Mouse (Mus musculus) layer of hippocampus, postnatal 25 days (tissue): ENCODE results near the gene Rtbdn. TPM values are rescaled to one million over a fixed set of nuclear protein-coding genes. Genes with fewer than 3 reads are reported as not detected.

Experiments used
- DNase-seq, 2 experiments: peaks; one replicate each; pipeline ENCODE4 v3.0.0; 2022; ENCODE audit warnings: mixed read lengths in 2 of 2, low spot score in 1 of 2; ENCODE audit errors: extremely low spot score in 1 of 2
- total RNA-seq, 2 experiments: library from RNA; stranded (reverse); gene quantifications; 2 replicates each; pipeline ENCODE4 v1.2.3; 2021

Gene Rtbdn
- total RNA-seq, 2 experiments from 2014 or later = 0.47 to 1.3 TPM

DNA sequence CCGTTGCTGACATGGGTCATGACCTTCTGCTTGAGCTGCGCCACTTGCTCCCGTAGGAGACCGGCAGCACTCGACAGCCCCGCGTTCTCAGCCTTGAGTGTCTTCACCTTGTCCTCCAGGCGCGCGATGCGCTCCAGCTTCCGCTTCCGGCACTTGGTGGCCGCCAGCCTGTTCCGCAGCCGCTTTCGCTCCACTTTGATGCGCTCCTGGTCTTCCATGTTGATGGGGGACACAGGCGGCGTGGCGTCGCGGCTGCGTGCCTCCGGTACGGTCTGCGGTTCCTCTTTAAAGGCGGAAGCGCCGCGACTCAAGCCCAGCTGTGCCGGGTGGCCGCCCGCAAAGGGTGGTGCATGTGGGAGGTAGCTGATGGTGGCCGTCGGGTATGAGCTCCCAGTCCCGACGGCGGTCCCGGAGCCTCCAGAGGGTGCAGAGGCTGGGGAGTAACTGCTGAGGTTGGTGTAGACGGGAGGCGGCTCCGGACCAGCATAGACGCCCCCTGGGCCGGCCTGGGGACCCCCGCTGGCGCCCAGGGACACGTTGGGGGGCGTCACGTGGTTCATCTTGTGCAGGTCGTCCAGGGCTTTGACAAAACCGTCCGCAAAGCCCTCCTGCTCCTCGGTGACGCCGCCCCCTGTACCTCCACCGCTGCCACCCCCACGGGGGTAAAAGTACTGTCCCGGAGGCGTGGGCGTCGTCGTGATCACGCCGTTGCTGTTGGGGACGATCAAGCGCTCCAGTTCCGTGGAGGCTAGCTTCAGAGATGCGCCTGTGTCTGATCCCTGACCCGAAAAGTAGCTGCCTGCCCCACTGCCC lies 30.9 kb downstream of the Rtbdn start:
- peak; percentile 48 to 56 for DNase-seq

DNA sequence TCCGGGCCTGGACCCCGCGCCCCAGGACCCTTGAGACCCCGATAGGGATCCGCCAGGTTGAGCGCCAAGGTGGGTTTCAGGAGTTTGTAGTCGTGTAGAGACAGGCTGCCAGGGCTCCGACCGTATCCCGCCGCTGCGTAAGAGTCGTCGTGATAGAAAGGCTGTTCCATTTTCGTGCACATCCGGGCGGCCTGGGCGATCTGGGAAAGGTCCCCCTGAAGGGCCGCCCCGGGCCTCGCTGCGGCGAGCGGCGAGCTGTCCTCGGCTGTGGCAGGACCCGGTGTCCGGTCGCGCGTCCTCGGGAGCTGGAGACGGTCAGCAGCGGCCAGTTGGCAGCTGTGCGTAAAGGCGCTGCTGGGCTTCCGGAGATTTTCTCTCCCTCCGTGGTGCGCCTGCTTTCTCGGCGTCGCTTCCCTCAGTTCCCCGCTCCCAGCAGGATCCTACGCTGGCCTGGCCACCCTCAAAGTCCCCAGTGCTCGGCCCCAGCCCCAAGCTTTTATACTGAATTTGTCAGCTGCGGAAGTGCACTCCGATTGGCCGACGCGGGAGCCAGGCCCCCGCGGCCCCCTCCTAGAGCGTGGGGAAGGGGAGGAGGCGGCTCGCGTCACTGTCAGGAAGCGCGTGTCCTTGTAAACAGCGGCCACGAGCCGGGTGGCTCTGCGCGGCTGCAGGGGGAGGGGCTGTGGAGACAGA lies 31.6 kb downstream of the Rtbdn start, which contains the start of gene Junb:
TSS of gene Junb (minus strand) at position 471 of the 693 bp plus-strand sequence.
- DNase-seq = peak; percentile 88

DNA sequence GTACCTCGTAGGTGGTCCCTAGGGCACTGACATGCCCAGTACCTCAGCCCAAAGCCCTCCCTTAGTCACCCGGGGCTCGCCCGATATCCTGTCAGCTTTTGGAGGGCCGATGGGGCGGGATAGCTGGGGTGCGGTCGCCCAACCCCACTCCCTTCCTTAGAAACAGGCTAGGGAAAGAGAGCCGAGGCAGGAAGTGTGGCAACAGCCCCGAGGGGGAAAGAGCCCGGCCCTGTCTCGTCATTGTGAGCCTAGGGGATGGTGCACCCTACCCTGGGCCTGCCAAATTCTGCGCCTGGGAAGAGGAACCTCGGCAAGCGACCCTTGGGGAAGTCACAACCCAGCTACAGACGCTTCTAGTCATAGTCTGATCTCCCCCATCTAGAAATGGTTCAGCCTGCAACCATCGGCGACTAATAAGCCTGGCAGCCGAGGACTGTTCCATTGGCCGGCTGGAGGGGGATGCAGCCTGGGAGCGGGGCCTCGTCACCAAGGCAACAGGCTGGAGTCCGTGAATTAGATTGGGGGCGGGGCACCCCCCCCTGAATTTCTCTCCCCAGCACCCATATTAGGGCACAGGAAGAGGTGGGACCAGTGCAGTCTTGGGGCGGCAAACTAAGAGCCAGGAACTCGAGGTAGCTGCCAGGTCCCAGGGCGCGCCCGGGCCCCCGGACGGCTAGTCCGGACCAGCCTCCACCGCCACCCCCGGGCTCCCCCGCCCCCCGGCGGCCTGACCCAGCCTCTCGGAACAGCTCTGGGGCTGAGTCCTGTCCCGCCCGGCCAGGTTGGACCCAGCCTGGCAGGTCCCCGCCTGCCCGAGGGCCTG lies 33.0 kb downstream of the Rtbdn start:
- DNase-seq = peak; percentile 83 to 85

DNA sequence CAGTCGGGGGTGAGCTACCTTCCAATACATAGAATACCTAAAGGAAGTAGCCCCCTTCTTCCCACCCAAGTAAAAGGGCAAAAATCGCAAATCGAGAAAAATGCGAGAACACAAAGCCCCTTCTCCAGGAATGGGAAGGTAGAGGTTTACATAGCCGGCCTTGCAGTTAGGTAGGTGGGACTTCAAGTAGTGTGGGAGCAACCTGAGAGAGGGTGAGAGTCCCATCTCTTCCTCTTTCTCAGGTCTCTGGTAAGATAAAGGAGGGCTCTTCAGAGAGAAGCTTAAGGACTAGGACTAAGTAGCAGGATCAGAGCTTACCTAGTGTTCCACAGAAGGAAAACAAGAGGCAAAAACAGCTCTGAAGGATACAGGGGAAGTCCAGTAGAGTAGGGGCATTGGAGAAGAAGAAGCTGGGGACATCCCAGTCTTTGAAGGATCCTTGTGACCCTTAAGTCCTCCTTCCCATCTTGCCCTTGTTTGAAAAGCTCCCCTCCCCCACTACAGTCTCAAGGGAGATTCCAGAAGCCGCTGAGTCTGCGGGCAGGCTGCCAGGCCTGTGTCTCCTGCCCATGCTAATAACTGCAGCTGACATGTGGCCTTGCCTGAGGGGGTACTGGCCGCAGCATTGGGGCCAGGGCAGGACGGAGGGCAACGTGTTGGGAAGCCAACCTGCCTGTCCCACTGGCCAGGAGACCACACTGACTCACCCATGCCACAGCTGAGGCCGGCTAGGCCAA lies 34.0 kb downstream of the Rtbdn start:
- no peak for DNase-seq

DNA sequence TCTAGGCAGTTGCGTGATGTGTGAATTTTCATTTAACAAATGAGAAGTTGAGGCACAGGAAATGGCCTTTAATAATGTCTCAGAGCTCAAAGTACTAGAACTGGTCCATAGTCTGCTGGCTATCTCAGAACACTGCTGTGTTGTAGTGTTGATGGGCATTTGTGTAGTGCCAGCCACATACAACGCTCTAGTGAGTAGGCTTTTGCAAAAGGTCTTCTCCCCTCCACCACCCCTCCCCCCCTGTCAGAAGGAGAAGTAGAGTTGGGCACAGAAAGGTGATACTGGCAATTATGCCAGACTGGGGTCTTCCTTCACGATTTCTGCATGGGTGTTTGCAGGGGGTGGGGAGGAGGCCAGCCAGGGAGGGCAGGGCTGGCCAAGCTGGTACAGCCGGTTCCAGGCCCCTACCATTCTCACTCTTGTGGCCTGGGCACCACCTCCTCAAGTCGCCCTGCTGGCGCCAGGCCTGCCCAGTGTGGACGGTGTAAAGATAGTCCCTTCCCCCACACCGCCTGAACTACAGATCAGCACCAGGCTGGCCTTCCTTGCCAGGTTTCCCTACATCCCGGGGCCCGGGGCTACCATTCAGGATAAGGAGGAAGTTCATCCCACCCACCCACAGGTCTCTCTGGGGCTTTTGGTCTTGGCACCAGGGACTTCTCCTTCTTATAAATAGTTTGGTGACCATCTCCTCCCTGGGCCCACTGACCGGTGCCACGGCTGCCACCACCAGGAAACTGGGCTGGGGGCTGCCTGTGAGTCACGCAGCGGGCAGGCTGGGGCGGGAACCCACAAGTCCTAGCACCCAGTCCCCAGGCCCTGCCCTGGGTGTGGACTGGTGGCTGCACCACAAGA lies 35.1 kb downstream of the Rtbdn start:
- DNase-seq = no peak

DNA sequence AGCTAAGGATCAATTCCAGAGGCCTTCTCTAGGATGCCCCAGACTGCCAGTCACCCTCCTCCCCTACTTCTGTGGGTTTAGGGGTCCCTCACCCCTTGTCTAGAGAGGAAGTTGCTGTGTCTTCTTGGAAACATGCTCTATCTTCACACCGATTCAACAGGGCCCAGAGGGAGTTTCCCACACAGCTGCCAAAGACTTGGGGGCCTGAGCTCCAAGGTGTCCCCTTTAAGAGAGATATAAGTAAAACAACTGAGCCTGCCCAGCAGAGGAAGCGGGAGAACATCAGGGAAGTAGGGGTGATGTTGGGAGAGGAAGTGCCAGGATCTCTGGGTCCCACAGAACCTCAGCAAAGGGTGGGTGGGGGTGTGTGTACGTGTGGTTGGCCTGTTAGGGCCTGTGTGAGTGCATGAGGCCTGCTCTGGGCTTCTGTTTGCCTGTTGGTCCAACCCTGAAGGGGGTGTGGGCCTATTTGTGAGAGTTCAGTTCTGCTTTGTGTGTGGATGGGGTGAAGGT lies 35.8 kb downstream of the Rtbdn start:
- DNase-seq = no peak

DNA sequence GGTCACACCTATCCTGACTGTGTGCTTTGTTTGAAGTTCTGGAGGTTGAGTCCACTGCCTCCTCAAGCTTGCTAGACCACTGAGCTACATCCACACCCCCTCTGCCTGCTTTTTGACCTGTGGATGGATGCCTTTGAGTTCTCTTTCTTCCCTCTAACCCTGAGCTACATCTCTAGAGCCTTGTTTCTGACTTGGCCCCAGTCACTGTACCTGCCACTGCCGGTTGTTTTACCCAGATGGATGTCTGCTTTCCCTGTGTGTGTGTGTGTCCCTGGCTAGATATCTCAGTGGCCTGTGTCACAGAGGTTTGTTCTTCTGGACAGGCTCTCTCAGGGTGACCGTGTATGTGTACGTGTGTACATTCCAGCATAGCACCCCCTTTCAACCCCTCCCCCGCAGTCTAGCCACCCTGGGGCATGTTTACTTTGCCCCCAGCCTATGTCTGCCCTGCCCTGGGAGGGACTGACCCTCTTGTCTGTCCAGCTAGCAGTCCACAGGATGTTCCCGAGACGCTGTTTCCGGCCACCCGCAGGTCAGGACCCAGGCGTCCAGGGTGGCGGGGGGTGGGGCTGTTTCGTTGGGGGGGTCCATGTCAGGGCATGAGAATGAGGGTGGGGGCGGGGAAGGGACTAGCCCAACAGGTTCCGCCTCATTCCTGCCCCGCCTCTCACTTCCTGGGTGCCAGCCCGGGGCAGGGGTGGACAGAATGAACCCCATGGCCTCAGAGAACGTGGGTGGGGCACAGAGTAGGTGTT lies 37.7 kb downstream of the Rtbdn start:
- no peak for DNase-seq

DNA sequence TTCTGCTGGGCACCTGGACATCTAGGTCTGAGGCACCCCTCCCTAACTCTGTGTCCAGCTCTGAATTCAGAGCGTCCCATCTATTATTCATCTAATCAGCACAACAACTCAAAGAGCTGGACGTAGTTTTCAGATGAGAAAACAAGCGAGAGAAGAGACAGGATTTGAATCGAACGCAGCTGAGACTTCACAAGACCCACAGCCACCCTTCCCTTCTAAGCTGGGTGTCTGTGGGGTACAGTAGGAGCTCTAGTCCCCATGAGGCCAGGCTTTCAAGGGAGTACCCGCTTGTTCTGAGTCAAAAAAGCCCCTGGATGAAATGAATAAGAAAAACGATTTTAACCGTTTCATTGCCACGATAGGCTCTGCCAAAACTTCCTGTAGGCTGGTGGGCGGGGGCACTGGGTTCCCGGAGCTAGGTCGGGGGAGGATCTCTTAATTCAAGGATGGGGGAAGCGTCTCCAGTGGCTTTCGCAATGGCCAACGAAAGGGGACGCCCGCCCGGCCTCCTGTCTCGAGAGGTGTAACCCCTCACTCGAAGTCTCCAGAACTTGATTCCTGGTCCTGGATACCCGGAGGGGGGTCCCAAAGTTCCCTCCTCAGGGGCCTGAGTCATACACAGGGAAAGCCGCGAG lies 38.4 kb downstream of the Rtbdn start:
- no peak for DNase-seq

DNA sequence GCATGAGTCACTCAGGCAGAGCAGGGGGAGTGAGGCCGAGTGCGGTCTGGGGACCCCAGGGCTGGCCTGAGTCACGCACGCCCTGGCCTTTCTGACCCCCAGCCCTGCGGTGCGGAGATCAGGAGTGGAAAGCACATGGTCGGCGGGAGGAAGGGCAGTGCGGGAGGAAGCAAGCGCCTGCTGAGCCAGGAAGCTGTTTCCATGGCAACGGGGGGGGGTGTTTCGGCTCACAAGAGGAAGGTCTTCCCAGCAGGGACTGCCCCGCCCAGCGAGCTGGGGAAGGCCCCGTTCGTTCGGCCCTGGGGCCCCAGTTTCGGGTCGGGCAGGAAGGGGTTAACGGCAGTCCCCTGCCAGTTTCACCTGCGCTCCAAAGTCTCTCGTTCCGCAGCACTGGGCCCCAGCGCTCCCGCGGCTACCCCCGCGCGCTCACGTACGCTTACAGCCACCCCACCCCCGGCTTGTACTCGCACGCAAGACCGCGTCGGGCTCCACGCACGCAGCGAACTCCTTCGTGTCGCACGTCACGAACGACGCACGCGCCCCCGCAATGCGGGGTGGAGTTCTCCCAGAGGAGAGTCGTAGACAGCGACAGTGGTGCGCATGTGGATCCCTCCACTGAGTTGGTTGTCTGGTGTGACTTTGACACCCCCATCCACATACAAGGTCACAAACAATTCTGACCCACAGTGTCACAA lies 39.0 kb downstream of the Rtbdn start:
- DNase-seq = peak; percentile 76 to 91

DNA sequence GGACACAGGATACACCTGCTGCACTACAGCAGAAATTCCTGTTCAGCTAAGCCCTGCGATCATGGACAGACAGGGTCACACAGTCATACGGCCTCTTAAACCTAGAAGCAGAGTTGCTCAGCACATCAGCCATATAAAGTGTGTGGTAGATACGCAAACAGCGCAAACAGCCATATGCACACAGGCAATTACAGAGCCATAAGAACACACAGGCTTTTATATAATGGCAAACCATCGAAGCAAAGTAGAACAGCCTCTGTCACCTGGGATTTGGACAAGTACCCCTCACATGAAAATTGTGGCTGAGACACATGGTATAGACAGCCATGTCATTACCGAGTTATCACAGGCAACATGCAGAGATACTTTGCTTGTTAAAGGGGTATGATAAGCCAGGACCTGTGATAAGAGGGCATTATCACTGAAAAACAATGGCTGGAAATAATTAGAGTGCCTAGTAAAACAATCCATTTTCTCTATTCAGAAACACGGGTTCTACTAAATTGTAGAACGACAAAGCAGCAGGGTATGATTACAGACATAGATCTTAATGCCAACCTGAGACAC lies 39.7 kb downstream of the Rtbdn start:
- no peak for DNase-seq

DNA sequence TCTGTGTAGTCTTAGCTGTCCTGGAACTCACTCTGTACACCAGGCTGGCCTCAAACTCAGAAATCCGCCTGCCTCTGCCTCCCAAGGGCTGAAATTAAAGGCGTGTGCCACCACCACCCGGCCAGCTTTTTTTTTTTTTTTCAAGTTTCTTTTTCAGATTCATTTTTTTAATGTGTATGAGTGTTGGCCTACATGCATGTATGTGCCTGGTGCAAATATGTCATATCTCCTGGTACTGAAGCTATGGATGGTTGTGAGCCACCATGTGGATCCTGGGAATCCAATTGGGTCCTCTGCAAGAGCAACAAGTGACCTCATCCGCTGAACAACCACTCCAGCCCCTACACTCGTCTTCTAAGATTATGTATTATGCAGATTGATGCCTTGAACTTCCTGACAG lies 40.6 kb downstream of the Rtbdn start:
- DNase-seq = no peak

DNA sequence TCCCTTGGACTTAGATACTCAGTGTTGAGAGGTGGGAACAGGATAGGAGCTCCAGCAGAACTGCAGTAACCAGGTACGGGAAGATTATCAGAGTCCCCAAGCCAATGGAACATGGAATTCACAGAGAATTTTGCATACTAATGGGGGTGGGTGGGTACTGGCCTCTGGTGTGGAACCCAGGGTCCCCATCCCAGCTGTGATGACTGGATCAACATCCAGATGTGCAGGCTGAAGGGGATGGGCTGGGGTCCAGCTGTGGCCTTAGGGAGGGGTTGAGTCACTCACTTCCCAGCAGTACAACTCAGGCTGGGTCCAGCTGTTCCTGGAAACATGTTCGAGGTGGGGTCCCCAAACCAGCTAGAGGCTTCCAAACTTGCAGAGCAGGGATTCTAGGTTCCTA lies 41.1 kb downstream of the Rtbdn start:
- DNase-seq = no peak

DNA sequence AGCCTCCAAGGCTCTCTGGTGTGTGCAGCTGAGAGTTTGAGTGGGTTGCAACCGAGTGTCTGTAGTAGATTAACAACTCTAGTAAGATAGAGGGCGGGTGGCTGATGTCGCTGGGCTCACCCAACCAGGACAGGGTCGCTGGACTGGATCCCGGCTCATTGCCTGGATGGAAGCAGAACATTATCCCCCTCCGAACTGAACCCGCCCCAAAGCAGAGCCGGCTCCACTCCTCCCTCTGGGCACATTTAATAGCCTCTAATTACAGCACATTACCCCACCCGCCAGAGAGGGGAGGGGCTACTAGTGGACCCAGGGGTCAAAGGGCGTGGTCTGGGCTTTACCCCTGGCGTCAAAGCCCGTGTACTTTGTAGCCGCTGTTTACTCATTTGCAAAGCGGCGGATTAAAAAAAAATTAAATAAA lies 42.5 kb downstream of the Rtbdn start:
- no peak for DNase-seq

DNA sequence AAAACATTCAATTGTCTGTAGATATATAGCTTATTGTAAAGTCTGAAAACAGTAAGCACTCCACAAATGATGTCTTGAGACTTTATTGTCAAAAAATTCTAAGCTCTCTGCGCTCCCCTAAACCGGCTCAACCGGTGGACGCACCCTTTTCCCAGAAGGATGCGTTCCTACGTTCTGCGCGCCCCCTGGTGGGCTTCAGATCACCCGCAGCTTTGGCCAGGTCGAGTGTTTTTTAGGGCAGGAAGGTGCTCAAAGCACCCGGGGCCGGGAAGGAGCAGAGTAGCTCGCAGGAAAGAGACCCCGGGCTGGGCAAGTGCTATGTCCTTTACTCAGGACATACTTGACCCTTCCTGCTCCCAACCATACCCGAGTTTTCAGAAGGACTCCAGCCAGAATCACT lies 43.0 kb downstream of the Rtbdn start:
- DNase-seq = peak; percentile 85 to 89

DNA sequence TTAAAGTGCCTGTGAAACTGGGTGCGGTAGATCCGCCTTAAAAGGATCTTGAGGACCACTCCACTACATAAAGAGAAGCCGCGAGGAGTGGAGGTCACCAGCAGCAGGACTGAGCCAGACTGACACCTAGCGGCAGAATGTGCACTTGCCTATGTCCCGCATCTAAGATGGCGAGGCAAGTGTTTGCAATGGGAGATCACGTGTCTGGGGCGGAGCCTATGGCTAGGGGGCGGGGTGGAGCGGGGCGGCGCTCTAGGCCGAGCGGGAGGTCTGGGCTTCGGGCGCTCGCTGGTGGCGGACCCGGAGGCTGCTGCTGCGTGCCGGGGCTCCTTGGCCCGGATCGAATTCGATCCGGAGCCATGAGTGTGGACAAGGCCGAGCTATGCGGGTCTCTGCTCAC lies 43.6 kb downstream of the Rtbdn start, which contains the start of gene Hook2:
TSS of gene Hook2 (plus strand) at position 255 of the 400 bp plus-strand sequence.
- peak; percentile 88 to 93 for DNase-seq

DNA sequence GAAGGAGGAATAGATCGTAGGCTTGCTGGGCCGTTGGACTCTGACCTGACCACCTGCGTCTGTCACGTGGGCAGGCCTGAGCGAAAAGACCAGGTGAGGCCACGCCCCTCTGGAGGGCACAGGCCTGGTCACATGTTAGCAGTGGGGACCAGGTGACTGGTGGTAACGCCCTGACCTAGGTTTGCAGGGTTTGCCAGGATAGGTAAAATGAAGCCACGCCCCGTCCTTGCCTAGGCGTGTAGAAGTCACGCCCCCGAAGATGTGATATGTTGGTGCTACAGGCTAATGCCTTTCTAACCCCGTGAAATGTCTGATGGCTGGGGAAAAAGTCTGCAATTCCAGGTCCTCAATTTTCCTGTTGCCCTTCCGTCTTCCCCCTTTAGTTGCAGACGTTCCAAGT lies 44.0 kb downstream of the Rtbdn start:
- no peak for DNase-seq

DNA sequence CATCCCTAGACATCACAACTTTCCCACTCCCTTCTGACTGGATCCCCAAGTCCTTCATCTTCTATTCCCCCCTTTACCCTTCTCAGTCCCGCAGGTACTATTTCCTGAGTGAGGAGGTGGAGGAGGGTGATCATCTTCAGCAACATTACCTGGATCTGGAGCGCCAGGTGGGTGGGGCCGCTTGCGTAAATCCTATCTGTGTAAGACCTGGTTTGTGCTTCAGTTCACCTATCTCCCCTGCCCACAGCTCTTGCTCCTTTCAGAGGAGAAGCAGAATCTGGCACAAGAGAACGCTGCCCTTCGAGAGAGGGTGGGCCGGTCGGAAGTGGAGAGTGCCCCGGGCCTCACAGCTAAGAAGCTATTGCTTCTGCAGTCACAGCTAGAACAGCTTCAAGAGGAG lies 47.6 kb downstream of the Rtbdn start:
- no peak for DNase-seq
